Mouse (Mus musculus) induced T-regulatory cell, adult 2 months (primary cell): ENCODE data around the gene Chd9.

Source experiments
- DNase-seq: peaks from one replicate; pipeline ENCODE4 v3.0.0-alpha.2; 2012; ENCODE audit warnings: low read depth

The Chd9 gene

DNA sequence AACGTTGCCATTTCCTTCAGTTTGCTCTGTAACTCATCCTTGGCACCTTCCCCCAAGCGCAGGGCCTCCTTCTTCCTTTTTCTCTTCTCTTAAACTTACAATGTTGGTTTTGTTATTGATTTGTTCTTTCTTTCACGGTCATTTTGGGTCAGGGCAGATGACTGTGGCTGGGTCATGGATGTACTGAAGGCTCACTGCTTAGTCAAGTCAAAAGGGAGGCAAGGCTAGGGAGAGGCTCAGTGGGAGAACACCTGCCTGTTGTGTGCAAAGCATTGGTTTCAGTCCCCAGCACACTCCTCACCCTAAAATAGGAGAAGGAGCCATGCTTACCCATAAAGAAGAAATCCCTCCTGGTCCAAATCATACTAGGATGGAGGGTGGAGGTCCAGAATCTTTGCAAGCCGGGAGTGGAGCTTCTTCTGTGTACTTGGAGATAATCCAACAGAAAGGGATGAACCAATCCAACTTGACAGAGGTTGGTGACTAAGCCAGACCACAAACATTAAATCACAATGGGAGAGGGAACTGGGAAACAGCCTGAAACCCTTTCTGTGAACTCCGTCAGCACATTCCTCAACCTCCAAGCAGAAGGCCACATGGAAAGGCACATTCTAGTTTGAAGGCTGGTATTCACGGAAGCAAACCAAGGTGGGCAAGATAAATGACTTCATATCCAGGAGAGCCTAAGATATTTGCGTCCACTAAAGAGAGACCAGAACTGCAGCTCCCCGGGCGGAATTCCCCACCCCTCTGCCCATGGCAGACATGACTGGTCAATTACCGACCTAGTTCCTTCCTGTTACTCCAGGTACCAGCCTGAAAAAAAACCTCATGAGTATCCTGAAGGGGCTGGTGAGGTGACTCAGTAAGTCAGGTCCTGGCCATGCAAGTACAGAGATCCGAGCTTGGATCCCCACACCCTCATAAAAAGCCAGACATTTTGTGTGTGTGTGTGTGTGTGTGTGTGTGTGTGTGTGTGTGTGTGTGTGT is 11.9 kb downstream of the Chd9 start:
- no peak for DNase-seq

- DNase-seq = no peak
Observed at GRCm38 (mm10) chr8:90841321-90841720, 13.2 kb downstream of the Chd9 start.

DNA sequence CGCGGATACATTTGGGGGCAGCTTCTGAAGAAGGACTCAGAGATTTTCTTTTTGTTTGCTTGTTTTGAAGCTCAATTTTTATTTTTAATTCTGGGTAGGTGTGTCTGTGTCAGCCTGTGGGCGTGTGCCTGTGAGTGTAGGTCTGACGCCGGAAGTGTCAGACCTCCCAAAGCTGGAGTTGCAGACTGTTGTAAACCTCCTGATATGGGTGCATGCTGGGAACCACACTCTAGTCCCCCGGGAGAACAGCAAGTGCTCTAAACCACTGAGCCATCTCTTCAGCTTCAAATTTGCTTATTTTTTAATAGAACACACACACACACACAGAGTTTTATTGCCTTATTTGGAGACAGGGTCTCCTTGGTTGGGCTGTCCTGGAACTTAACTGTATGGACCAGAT is 15.0 kb downstream of the Chd9 start:
- no peak for DNase-seq

DNA sequence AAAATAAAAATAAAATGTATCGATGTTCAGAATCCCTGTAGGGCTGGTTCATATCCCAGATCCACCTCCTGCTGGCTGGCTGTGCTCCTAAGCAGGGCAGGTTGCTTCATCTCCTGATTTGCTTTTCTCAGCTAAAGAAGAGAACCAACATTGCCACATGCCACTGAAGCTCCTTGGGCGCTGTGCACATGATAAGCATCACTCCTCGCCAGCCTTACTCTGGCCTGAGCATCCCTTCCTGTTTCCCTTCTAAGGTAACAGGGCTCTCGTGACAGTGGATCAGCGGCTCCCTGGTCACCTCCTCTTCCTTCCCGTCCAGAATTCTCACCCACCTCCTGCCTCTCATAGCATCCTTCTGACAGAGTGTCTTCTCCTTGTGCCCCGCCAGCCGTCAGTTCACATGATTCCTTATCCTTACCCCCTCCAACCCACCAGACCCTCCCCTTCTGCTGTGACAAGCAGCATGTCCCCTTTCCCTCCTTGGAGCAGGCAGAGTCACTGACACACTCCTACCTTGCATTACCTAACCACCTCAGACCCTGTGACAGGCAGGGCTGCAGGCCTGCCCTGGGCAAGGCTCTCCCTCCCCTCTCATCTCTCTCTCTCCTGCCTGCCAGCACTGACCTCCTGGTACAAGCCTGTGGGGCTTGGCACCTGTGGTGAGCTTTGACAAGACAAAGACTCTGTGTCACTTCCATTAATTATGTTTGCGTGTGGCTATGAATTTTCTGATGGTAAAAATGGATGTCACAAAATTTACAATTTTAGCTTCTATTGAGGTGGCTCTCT is 16.2 kb downstream of the Chd9 start:
- DNase-seq = no peak

- no peak for DNase-seq
Observed at GRCm38 (mm10) chr8:90847980-90848379, 19.8 kb downstream of the Chd9 start.

GRCm38 (mm10) chr8:90849462-90850050 is 21.4 kb downstream of the Chd9 start:
- DNase-seq = no peak

- DNase-seq = no peak
Observed at GRCm38 (mm10) chr8:90851544-90851943, 23.4 kb downstream of the Chd9 start.

GRCm38 (mm10) chr8:90853971-90854670 is 26.0 kb downstream of the Chd9 start:
- no peak for DNase-seq

DNA sequence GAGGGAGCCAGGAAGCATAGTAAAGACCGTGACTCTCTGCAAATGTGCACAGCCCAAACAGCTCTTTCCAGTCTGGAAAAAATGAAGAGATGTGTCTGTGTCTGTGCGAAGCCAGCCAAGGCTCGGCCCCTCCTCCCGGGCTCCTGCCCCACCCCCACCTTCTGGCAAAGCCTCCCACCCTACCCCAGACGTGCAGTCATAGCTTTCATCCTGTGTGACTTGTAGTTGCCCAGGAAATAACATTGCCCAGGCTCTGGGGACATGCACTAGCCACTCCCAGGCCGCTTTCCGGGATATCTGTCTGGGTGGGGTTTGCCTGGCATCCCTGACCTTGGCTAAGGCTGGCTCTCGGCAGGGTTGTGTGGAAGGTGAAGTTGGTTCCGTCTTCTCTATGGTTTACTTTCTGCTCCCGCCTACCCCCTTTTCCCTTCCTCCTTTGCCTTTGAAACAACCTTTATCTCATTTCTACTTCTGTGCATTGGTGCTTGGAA is 26.6 kb downstream of the Chd9 start:
- no peak for DNase-seq

- DNase-seq = no peak
Observed at GRCm38 (mm10) chr8:90856171-90856570, 28.0 kb downstream of the Chd9 start.

DNA sequence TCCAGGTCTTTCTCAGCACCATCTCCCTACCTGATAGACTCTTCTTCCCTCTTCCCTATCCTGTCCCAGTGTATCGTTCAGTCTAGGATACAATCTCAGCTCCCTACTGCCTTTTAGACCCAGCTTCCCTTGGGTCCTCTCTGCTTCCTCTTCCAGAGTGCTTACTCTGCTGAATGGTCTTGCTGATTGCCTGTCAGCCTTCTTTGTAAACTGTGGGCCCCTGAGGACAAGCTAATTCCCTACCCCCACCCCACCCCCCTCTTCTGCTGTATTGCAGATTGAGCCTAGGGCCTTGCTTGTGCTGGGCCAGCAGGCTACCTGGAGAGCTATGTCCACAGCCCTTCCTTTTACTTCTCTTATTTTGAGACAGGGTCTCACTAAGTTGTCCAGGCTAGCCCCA is 28.8 kb downstream of the Chd9 start:
- no peak for DNase-seq

- no peak for DNase-seq
Observed at GRCm38 (mm10) chr8:90858071-90858470, 29.9 kb downstream of the Chd9 start.

DNA sequence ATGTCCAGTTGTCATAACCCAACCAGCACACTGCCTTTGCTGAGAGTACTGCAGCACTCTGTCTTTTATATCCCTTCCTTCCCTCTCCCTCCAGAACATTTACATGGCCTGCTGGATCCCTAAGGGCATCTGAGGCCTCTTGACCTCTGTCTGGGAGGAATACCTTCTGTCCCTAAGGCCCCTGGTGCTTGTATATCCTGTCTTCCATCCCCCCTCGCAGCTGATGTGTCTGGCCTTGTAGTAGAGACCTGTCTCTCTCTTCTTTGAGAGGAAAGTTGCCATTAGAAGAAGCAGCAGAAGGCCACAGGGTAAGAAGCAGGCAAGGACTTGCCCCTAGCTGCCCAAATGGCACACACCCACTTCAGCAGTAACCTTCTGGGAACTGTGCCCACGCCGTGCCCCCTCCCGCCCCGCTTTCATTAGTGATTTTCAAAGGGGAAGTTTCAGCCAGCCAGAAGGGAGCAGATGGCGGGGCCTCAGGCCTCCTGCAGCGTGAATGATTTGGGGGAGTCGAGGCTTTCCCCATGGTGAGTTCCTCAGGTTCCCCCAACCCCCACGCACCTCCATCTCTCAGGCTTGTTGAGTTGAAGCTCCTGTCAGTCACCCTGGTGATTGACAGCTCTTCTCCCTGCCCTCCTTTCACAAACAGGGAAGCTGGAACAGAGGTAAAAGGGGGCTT is 33.3 kb downstream of the Chd9 start:
- no peak for DNase-seq

DNA sequence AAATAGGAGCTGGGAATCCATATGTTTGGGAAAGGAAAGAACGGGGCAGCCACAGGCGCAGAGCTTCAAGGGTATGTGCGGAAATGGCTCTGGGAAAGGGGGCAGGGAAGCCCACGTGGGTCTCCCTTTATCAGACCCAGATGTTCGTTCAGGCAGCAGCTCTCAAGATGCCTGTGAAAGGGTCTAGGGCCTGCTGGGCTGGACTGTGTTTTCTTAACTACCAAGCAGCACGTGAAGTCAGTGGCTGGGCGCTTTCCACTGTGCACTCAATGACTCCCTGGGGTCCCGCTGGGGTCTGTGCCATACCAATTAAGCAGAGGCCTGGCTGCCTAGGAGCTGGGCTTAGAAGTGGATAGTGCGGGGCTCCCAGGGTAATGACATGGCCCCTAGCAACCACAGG is 33.9 kb downstream of the Chd9 start:
- no peak for DNase-seq

DNA sequence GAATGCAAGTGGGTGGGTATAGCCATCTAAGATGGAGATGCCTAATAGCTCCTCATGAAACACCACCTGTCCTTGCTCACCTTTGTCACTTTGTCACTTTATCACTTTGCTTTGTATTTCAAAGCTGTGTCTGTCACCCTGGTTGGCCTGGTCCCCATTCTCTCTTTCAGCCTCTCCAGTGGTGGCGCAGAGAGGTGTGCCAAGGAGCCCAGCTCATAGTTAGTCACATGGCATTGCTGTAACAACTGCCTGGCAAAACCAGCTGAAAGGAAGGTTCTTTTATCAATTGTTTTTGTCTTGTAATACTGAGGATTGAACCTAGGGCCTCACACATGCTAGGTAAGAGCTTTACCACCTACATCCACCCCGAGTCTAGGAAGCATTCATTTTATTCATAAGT is 38.9 kb downstream of the Chd9 start:
- DNase-seq = no peak

GRCm38 (mm10) chr8:90867911-90868310 is 39.8 kb downstream of the Chd9 start:
- no peak for DNase-seq

GRCm38 (mm10) chr8:90868334-90868733 is 40.2 kb downstream of the Chd9 start:
- DNase-seq = no peak

- DNase-seq = no peak
Observed at GRCm38 (mm10) chr8:90869071-90869919, 41.1 kb downstream of the Chd9 start.

DNA sequence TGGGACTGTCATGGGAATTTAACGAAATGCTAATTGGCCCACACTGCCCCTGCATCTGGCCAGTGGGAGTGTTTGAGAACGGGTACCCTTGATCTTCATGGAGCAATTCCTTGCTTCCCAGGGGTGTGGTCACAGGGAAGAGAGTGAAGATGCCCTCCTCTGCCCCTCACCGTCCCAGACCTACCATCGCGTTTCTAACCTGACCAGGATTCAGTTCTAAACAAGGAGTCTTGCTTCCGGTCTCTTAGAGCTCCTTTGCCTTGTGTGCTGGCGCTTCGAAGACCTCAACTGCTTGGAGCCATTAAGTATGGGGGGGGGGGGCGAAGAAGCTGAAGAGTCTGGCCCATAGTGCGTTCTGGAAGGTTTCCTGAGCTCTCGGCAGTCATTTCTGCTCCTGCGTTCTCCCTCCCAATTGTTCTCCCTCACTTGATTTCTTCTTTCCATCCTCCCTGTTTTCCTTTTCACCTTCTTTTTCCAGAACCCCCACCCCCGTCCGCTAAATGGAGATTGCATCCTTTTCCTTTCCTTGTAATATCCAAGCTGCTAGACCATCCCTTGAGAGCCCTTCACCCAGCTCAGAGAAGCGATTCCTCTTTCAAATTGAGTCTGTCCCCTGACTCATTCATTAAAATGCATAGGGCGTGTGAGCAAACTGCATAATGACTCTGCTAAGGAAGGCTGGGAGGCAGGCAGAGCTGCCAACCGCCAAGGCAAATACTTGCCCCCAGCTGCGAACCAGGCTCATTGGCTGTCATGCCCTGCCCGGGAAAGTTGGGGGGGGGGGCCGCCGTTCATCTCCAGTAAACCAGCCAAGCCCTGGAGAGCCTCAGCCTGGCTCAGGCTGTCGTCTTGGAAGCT is 42.0 kb downstream of the Chd9 start:
- DNase-seq = no peak
